Mouse (Mus musculus): ENCODE results near the gene Hist1h2be. TPM values are rescaled to one million over a fixed set of nuclear protein-coding genes. Genes with fewer than 3 reads are reported as not detected.
"Not testable (repeated sequence)": the region's sequence is repeated elsewhere in the genome, so short reads cannot be mapped to it uniquely, and the experiment has no call there.

Gene Hist1h2be
- polyA plus RNA-seq, 1 experiment from 2014 or later, result 1.1 TPM

DNA sequence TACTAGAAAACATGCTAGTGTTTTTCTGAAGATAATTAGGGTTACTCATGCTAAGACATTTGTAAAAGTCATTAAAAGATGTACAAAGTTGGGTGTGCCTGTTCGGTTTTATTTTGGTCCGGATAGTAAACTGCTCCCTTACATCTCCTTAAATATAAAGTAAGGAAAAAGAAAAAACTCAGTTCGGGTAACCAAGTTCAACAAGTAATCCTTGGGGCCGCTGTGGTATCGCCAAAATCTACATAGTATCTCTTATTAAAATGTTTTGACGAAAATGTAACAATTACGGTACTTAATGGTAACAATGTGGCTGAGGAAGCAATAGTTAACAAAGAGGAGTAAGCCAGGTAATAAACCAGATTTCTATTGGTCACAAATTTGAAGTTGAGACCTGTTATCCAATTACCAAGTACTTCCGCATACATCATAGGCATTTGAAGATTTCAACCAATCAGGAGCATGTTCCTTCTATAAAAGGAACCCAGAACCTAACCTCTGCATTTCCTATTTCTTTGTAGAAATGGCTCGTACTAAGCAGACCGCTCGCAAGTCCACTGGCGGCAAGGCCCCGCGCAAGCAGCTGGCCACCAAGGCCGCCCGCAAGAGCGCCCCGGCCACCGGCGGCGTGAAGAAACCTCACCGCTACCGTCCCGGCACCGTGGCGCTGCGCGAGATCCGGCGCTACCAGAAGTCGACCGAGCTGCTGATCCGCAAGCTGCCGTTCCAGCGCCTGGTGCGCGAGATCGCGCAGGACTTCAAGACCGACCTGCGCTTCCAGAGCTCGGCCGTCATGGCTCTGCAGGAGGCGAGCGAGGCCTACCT lies 76.7 kb downstream of the Hist1h2be start, which contains the start of gene Hist1h3f:
TSS of gene Hist1h3f (plus strand) at position 88 of the 822 bp plus-strand sequence.
- Histone ChIP-seq H3K36me3 (ENCODE audit: control insufficient read depth, insufficient read depth, low read length) (no peaks in the 10 kb centered on the region), H3K27me3 (replicated peaks; ENCODE audit: control insufficient read depth, insufficient read depth, low read length) (no peaks in the 10 kb centered on the region), H3K9me3 (ENCODE audit: control insufficient read depth, low read length) (no peaks in the 10 kb centered on the region), H3K9ac (ENCODE audit: low read depth, low read length) (peak within 1 kb of the TSS; percentile 64), H3K27ac (ENCODE audit: low read depth, low read length) (peak within 1 kb of the TSS; percentile 81), H3K4me3 (ENCODE audit: low read length) (peak within 1 kb of the TSS; percentile 47), H3K4me2 (ENCODE audit: low read length) (peak within 1 kb of the TSS; percentile 83), H3K4me1 (ENCODE audit: control insufficient read depth, insufficient read depth, low read depth, low read length) (peaks cover 4% of the 10 kb centered on the region)
- WGBS, result under 1% methylated on average over 21 of the region's 45 CpGs
- ATAC-seq, result peak; percentile 97

DNA sequence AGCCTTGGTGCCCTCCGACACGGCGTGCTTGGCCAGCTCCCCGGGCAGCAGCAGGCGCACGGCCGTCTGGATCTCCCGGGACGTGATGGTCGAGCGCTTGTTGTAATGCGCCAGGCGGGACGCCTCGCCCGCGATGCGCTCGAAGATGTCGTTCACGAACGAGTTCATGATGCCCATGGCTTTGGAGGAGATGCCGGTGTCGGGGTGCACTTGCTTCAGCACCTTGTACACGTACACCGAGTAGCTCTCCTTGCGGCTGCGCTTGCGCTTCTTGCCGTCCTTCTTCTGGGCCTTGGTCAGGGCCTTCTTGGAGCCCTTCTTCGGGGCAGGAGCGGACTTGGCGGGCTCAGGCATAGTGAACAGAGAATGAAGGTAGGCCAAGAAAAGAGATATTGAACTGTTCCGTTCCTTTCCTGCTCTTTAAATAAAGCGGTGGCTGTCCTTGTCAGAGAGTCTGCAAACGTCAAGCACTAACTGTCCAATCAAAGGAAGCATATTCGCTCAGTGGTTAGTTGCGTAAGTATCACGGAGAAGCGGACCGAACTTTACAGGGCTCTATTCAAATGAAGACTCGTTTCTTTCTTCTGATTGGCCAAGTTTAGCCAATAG lies 77.8 kb downstream of the Hist1h2be start, which contains the start of gene Hist1h2bh:
TSS of gene Hist1h2bh (minus strand) at position 394 of the 609 bp plus-strand sequence.
- not testable (repeated sequence) for H3K9me3 ChIP-seq (ENCODE audit: control insufficient read depth, low read length); H3K36me3 ChIP-seq (ENCODE audit: control insufficient read depth, insufficient read depth, low read length); H3K27me3 ChIP-seq (replicated peaks; ENCODE audit: control insufficient read depth, insufficient read depth, low read length); H3K4me1 ChIP-seq (ENCODE audit: control insufficient read depth, insufficient read depth, low read depth, low read length)
- ATAC-seq, result peak; percentile 93
- peak within 1 kb of the TSS; percentile 47 for H3K4me3 ChIP-seq (ENCODE audit: low read length)
- peak within 1 kb of the TSS; percentile 83 for H3K4me2 ChIP-seq (ENCODE audit: low read length)
- under 1% methylated on average over 25 of the region's 42 CpGs for WGBS
- peak within 1 kb of the TSS; percentile 68 for H3K27ac ChIP-seq (ENCODE audit: low read depth, low read length)
- peak within 1 kb of the TSS; percentile 56 for H3K9ac ChIP-seq (ENCODE audit: low read depth, low read length)

DNA sequence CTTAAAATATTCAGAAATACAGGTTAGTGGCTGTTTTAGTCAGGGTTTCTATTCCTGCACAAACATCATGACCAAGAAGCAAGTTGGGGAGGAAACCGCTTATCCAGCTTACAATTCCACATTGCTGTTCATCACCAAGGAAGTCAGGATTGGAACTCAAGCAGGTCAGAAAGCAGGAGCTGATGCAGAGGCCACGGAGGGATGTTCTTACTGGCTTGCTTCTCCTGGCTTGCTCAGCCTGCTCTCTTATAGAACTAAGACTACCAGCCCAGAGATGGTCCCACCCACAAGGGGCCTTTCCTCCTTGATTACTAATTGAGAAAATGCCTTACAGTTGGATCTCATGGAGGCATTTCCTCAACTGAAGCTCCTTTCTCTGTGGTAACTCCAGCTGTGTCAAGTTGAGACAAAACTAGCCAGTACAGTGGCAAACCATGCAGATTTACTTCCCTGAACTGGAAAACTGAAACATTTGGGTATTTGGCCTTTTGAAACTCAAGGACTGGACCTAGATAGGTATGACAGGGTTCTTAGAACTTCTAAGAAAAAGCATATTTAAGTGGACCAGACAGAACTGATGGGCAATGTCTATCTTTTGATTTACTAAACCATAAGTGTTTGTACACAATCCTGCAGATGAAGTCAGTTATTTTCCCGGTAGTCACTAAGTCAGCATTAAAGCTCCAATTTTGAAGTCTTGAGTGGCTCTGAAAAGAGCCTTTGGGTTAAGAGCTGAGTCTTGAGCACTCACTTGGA lies 78.5 kb downstream of the Hist1h2be start:
- not testable (repeated sequence) for H3K36me3 ChIP-seq (ENCODE audit: control insufficient read depth, insufficient read depth, low read length); H3K9me3 ChIP-seq (ENCODE audit: control insufficient read depth, low read length); ATAC-seq; H3K27me3 ChIP-seq (replicated peaks; ENCODE audit: control insufficient read depth, insufficient read depth, low read length); H3K27ac ChIP-seq (ENCODE audit: low read depth, low read length); H3K4me1 ChIP-seq (ENCODE audit: control insufficient read depth, insufficient read depth, low read depth, low read length)
- Histone ChIP-seq H3K9ac (ENCODE audit: low read depth, low read length) (peak overlapping the region; percentile 56), H3K4me2 (ENCODE audit: low read length) (peak overlapping the region; percentile 83), H3K4me3 (ENCODE audit: low read length) (peak overlapping the region; percentile 47)
- 4% methylated on average over 3 of the region's 3 CpGs for WGBS

DNA sequence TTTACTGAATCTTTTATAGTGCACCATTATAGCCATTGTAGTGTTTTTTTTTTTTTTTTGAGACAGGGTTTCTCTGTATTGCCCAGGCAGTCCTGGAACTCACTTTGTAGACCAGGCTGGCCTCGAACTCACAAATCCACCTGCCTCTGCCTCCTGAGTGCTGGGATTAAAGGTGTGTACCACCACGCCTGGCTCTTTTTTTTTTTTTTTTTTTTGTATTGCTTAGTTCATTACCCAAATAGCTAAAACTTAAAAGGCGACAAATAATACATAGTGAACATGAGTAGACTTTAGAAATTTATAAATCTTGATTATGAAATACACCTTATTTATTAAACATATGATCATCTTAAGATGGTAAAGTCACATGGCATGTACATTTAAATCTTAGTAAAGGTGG lies 79.4 kb downstream of the Hist1h2be start:
- Histone ChIP-seq H3K36me3 (ENCODE audit: control insufficient read depth, insufficient read depth, low read length) (no peaks in the 10 kb centered on the region), H3K4me1 (ENCODE audit: control insufficient read depth, insufficient read depth, low read depth, low read length) (peaks cover 4% of the 10 kb centered on the region), H3K4me3 (ENCODE audit: low read length) (no peak overlapping the region), H3K4me2 (ENCODE audit: low read length) (no peak overlapping the region), H3K9ac (ENCODE audit: low read depth, low read length) (no peak overlapping the region), H3K9me3 (ENCODE audit: control insufficient read depth, low read length) (no peaks in the 10 kb centered on the region), H3K27ac (ENCODE audit: low read depth, low read length) (no peak overlapping the region), H3K27me3 (replicated peaks; ENCODE audit: control insufficient read depth, insufficient read depth, low read length) (no peaks in the 10 kb centered on the region)
- ATAC-seq, result no peak
- 87% methylated on average over 3 of the region's 3 CpGs for WGBS

DNA sequence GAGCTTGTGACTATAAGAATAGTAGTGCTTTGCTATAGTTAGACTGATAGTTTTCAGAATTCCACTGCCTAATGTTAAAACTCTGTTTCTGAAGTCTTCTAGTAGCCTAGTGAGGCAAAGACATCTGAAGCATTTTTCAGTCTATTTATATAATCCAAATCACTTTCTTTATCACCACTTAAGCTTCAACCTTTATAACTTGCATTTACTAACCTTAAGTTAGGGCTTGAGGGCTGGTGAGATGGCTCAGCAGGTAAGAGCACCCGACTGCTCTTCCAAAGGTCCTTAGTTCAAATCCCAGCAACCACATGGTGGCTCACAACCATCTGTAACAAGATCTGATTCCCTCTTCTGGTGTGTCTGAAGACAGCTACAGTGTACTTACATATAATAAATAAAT lies 81.1 kb downstream of the Hist1h2be start:
- H3K27me3 ChIP-seq (replicated peaks; ENCODE audit: control insufficient read depth, insufficient read depth, low read length); H3K27ac ChIP-seq (ENCODE audit: low read depth, low read length); H3K9ac ChIP-seq (ENCODE audit: low read depth, low read length); H3K4me2 ChIP-seq (ENCODE audit: low read length); H3K36me3 ChIP-seq (ENCODE audit: control insufficient read depth, insufficient read depth, low read length); ATAC-seq; H3K4me1 ChIP-seq (ENCODE audit: control insufficient read depth, insufficient read depth, low read depth, low read length); H3K9me3 ChIP-seq (ENCODE audit: control insufficient read depth, low read length); H3K4me3 ChIP-seq (ENCODE audit: low read length): not testable (repeated sequence)
- 89% methylated on average over 1 of the region's 1 CpGs for WGBS

DNA sequence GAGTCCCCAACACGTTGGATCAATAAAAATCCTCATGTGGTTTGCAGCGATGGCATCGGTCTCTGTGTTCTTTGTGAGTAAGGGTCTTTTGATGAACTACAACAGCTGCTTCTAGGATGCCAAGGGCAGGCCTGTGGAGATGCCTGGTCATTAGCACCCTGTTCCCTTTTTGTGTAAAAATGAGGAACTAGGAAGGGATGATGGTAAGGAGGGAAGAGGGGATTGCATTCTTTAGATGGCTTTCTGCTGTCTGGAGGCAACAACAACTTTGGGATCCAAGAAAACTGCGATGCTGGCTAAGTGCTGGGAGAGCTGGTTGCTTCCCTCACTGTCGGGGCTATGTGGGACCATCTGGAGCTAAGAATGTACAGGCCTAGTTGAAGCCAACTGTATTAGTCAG lies 82.7 kb downstream of the Hist1h2be start:
- Histone ChIP-seq H3K4me1 (ENCODE audit: control insufficient read depth, insufficient read depth, low read depth, low read length) (peaks cover 14% of the 10 kb centered on the region), H3K27ac (ENCODE audit: low read depth, low read length) (no peak overlapping the region), H3K27me3 (replicated peaks; ENCODE audit: control insufficient read depth, insufficient read depth, low read length) (no peaks in the 10 kb centered on the region), H3K9ac (ENCODE audit: low read depth, low read length) (no peak overlapping the region), H3K4me3 (ENCODE audit: low read length) (no peak overlapping the region), H3K36me3 (ENCODE audit: control insufficient read depth, insufficient read depth, low read length) (no peaks in the 10 kb centered on the region), H3K4me2 (ENCODE audit: low read length) (no peak overlapping the region), H3K9me3 (ENCODE audit: control insufficient read depth, low read length) (no peaks in the 10 kb centered on the region)
- no peak for ATAC-seq
- WGBS, result 79% methylated on average over 5 of the region's 5 CpGs

DNA sequence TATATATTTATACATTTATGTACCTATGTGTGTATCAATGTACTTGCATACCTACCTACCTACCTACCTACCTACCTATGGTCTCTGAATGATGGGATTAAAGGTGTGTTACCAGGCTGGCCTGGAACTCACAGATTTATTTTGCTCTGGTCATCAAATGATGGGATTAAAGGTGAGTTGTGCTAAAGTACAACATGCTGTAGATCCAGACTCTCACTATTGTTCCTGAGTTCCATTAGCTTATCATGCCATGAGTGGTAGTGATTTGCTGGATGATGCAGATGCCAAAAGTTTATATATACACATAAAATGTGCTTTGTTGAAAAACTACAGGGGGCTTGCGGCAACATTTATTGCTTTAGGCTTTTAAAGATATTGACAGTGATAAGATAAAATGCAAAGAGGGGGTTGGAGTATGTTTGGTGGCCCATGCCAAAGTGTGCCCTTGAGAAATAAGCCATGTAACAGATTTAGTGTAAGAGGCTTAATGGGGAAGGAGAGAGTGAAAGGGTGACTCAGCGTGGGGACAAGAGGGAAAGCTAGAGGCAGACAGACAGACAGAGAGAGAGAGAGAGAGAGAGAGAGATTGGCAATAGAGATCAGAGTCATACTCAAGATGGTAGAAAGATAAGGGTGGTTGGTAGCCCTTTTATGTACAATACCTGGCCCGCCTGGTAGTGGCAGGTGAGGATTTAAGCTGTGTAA lies 83.8 kb downstream of the Hist1h2be start:
- Histone ChIP-seq H3K36me3 (ENCODE audit: control insufficient read depth, insufficient read depth, low read length) (no peaks in the 10 kb centered on the region), H3K4me2 (ENCODE audit: low read length) (peak overlapping the region; percentile 25; the same call in 1 of the 2 replicates), H3K27ac (ENCODE audit: low read depth, low read length) (no peak overlapping the region), H3K27me3 (replicated peaks; ENCODE audit: control insufficient read depth, insufficient read depth, low read length) (no peaks in the 10 kb centered on the region), H3K4me1 (ENCODE audit: control insufficient read depth, insufficient read depth, low read depth, low read length) (peaks cover 20% of the 10 kb centered on the region), H3K4me3 (ENCODE audit: low read length) (no peak overlapping the region), H3K9me3 (ENCODE audit: control insufficient read depth, low read length) (no peaks in the 10 kb centered on the region), H3K9ac (ENCODE audit: low read depth, low read length) (no peak overlapping the region)
- ATAC-seq, result no peak
- WGBS, result 85% methylated on average over 3 of the region's 3 CpGs

DNA sequence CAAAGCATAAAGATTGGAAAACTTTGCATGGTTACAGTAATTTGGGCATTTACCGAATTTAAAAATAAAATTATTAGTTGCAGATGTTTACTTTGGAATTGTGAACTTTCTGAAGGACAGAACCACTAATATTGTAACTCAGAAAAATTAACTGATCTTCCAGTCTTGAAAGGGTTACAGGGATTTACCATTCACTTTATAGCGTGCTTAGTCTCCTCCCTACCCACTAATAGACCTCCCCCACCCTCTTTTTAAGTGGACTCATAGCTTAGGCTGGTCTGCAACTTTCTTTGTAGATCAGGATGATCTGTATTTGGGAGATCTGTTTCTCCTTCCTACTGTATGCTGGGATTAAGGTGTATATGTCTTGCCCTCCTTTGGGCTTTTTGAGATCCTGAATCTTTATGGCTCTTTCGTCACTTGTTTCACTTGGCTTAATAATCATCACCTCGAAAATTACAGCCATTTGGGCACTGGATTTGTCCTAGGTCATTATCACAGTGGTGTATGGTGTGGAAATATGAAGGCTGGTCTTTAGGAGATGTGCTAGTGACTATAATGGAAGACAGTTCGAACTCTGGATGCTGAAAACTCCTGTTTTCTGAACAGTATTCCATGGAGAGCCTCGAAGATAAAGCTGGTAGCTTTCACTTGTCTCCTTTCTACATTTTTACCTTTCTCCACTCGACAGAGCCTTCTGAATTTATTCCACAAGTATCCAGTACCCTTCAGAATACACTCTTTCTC lies 84.7 kb downstream of the Hist1h2be start:
- Histone ChIP-seq H3K4me1 (ENCODE audit: control insufficient read depth, insufficient read depth, low read depth, low read length) (peaks cover 25% of the 10 kb centered on the region), H3K9ac (ENCODE audit: low read depth, low read length) (no peak overlapping the region), H3K9me3 (ENCODE audit: control insufficient read depth, low read length) (no peaks in the 10 kb centered on the region), H3K4me2 (ENCODE audit: low read length) (peak overlapping the region; percentile 63), H3K4me3 (ENCODE audit: low read length) (peak overlapping the region; percentile 1), H3K27ac (ENCODE audit: low read depth, low read length) (no peak overlapping the region), H3K27me3 (replicated peaks; ENCODE audit: control insufficient read depth, insufficient read depth, low read length) (no peaks in the 10 kb centered on the region), H3K36me3 (ENCODE audit: control insufficient read depth, insufficient read depth, low read length) (no peaks in the 10 kb centered on the region)
- ATAC-seq, result no peak
- WGBS, result 19% methylated on average over 7 of the region's 7 CpGs

All from hindbrain, embryonic 16.5 days (tissue).